Mouse (Mus musculus) left cerebral cortex, postnatal 25 days (tissue): ENCODE results near the gene Tmem140. TPM values are rescaled to one million over a fixed set of nuclear protein-coding genes. Genes with fewer than 3 reads are reported as not detected.

ENCODE experiments used
- DNase-seq, 2 experiments: peaks; one replicate each; pipeline ENCODE4 v3.0.0; 2022; ENCODE audit warnings: low spot score in 2 of 2, mixed read lengths in 1 of 2
- intact Hi-C: fragments of 180-260 bp; cut with DNase I; formaldehyde crosslinking; loops from one replicate; pipeline ENCODE4 v1.15.1; 2025
- total RNA-seq, 2 experiments: library from RNA; stranded (reverse); gene quantifications; 2 replicates each; pipeline ENCODE4 v1.2.3; 2021

Gene Tmem140
- total RNA-seq, 2 experiments from 2014 or later: 2.0 to 2.4 TPM

- intact Hi-C loops: loop anchor here (5.0 kb wide), 1 partner anchor 363 kb away; no protein-coding TSS in a partner anchor
- peak in 1 of 2 experiments; percentile 53 for DNase-seq
Observed at GRCm38 (mm10) chr6:34875268-34875761, 12.4 kb downstream of the Tmem140 start.

DNA sequence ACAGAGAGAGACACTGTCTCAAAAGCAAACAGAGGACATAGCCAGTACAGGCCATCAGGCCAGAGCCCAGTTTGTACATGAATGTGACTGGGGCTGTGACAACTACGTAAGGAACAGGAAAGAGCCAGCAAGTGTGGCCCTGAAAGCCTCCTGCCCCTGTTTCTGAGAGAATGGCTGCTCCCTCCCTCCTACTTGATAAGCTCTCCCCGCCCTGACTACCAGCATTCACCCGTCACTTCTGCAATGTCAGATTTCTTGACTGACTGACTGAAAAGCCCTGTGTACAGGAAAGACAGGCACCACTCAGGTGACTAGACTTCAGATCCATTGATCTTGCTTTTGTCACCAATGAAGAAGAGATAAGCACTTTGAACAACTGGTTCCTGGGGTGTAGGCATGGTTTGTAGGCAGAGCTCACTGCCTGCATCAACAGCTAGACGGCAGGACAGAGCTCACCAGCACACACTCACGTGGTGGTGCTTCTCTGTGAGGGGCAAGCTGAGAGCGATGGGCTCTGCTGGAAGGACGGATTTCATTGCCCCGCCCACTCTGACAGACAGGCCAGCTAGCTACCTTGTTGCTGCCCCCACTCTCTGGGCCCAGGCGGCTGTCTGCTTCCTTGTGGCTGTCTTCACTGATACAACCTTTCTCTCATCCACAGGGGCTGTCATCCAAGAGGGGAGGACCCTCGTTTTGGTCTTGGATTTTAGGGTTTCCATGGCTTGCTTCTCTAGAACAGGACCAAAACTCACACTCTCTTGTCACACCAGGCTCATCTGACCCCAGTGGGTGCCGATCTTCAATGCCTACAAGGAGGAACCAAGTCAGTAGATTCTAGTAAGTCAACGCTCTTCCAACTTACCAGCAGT, 13.3 kb downstream of the Tmem140 start:
- intact Hi-C loops: loop anchor here (5.0 kb wide), 1 partner anchor 364 kb away; no protein-coding TSS in a partner anchor
- DNase-seq: no peak

- no peak for DNase-seq
- intact Hi-C loops: loop anchor here (5.0 kb wide), 1 partner anchor 364 kb away; no protein-coding TSS in a partner anchor
Observed at GRCm38 (mm10) chr6:34876835-34877156, 13.8 kb downstream of the Tmem140 start.

GRCm38 (mm10) chr6:34877509-34878321, 14.8 kb downstream of the Tmem140 start, which contains the start of gene Cyren:
Gene Cyren, minus strand, starts transcription at chr6:34878060.
- peak; percentile 92 to 93 for DNase-seq
- intact Hi-C loops: loop anchor here (1.0 to 5.0 kb wide), 2 partner anchors 97 to 365 kb away; partner anchors contain the start of gene Agbl3

DNA sequence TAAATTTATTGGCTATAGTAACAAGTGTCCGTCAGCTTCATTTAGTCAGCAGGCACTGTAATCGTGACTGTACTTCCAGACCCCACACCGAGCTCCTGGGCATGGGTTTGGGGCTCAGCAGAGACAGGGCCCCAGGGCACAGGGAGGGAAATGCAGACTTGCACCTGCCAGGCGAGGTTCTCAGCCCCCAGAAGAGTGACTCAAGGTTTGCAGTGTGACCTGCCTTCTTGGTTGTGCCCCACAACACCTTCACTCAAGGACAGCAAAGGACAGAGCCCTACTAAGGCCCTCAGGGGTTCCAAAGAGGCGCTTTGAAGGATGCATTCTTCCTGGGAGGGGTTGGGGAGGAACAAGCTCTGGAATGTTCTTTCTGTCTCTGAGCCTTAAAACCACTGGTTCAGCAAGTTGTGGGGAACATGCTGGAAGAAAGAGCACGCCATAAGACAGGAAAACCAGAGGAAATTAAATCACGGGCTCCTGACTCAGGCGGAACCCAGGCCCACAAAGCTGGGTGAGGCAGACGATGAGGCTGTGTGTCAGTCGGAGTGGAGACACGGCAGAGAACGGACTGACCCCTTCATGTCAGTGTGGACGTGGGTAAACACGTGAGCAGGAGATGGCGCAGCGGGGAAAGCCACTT, 16.3 kb downstream of the Tmem140 start:
- DNase-seq: no peak
- intact Hi-C loops: loop anchor here (5.0 kb wide), 1 partner anchor 367 kb away; no protein-coding TSS in a partner anchor

GRCm38 (mm10) chr6:34879911-34880475, 17.0 kb downstream of the Tmem140 start:
- intact Hi-C loops: loop anchor here (5.0 kb wide), 1 partner anchor 368 kb away; no protein-coding TSS in a partner anchor

GRCm38 (mm10) chr6:34884724-34885123, 21.8 kb downstream of the Tmem140 start:
- DNase-seq: no peak
- intact Hi-C loops: no loop called here

More at GRCm38 (mm10) chr6:34879911-34880475, 17.0 kb downstream of the Tmem140 start:
- DNase-seq: peak; percentile 56 to 76

GRCm38 (mm10) chr6:34887131-34887850, 24.3 kb downstream of the Tmem140 start:
- DNase-seq: no peak
- intact Hi-C loops: no loop called here

DNA sequence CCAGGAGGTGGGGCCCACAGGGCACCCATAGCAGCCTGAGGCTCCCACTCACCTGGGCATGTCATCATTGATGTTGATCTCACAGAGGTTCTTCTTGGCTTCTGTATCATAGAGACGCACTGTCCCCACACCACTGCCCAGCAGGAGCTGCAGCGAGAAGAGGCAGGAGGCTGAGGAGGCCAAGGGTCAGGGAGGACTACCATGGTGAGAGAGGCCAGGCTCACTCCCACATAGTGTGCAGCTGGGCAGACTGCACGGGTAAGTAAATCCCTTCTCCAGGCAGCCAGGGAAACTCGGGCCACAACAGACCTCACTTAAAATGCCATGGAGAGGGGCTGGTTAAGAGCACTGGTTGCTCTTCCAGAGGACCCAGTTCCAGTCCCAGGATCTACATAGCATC, 26.2 kb downstream of the Tmem140 start:
- intact Hi-C loops: no loop called here
- DNase-seq: no peak

GRCm38 (mm10) chr6:34895569-34895968, 32.6 kb downstream of the Tmem140 start:
- no peak for DNase-seq
- intact Hi-C loops: no loop called here

DNA sequence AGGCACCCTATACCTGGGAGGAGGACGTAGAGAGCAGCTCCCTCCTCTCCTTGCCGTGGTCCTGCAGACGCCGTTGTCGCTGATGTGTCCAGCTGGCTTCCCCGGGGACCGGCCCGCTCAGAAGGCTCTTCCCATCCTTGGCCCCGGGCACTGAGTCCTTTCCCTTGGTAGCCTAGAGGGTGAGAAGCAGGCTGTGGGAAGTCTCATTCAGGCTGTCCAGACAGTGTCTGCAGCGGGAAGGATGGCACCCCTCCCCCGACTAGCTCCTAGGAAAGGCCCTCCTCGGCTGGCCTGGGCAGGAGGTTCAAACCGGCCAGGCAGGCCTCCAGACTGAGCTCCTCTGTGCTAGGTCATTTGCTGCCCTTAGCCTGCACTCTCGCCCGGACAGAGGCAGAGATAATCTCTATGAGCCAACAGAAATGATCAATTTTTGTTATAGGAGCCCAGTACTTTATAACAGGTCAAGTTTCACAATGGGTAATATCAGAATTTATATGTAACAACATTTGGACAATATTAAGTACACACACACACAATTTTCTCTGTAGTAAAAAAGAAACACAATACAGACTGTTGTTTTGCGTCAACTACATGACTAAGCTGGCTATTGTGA, 33.3 kb downstream of the Tmem140 start:
- intact Hi-C loops: no loop called here
- no peak for DNase-seq

DNA sequence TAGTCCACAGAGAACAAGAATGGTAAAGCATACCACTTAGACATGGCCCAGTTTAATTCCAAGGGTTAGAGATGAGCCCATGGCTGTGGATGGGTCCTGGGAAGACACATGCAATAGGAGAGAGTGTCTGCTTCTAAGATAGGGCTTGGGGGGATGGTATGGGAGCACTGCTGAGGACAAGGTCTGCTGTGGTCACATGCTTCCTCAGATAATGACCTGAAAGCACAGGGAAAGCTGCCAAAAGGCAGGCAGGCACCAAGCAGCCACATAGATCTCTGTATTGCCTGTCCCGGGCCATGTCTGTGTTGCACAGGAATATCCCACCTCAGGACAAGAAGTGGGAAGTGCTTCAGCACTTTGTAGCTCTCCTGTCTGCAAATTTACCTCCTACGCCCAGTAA, 36.2 kb downstream of the Tmem140 start:
- DNase-seq: no peak
- intact Hi-C loops: no loop called here

DNA sequence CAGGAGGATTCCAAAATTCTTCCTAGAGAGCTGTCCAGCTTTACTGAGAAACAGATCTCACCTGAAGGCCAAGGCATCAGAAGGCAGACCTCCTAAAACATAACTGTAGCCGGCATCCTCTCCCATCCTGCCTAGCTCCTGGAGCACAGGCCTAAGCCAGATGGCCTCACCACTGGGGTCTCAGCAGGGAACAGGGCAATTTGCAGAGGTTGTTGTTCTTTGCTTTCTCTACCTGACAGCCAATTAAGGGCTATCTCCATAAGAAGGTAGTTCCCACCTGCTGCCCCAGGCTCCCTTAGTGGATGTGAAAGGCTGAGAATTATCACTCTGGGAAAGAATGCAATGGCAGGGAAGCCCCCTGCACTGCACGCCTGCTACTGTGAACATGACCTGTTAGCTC, 38.0 kb downstream of the Tmem140 start:
- intact Hi-C loops: no loop called here
- no peak for DNase-seq

DNA sequence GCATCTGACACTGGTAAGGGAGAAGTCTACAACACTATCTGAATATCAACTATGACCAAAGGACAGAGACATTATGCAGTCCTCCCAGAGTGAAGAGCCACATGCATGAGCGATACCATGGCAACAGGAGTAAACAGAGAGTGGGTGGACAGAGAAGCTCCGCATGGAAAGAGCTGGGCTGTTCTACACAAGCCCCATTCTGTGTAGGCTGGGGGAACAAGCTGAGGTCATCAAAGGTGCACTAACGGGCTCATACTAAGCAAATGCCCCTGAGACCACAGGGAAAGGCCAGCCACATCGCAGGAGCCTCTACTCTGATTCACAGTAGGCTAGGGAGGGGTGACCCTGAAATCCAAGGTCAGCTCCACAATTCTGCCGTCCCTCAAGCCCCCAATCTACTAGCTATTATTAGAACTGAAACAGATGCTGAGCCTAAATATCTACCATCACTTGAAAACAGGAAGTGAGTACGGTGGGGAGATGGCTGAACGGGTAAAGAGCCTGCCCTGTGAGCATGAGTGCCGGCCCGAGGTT, 39.0 kb downstream of the Tmem140 start:
- DNase-seq: no peak
- intact Hi-C loops: no loop called here

- DNase-seq: no peak
- intact Hi-C loops: no loop called here
Observed at GRCm38 (mm10) chr6:34902578-34902977, 39.6 kb downstream of the Tmem140 start.

GRCm38 (mm10) chr6:34903441-34903840, 40.5 kb downstream of the Tmem140 start:
- no peak for DNase-seq
- intact Hi-C loops: no loop called here

- no peak for DNase-seq
- intact Hi-C loops: no loop called here
Observed at GRCm38 (mm10) chr6:34903851-34904250, 40.9 kb downstream of the Tmem140 start.

- intact Hi-C loops: no loop called here
- DNase-seq: no peak
Observed at GRCm38 (mm10) chr6:34904361-34904760, 41.4 kb downstream of the Tmem140 start.
